Mouse (Mus musculus) lung, postnatal 0 days (tissue): ENCODE results near the gene Ntrk3.

Experiments
- CTCF ChIP-seq: IDR thresholded peaks from 2 replicates; pipeline ENCODE4 v1.5.1; 2016; ENCODE audit warnings: antibody characterized with exemption, mild to moderate bottlenecking
- EP300 ChIP-seq: IDR thresholded peaks from 2 replicates; pipeline ENCODE4 v1.6.1; 2016; ENCODE audit warnings: antibody characterized with exemption, mild to moderate bottlenecking, control low read depth

- TF ChIP-seq CTCF (no peak), EP300 (no peak)
Observed at GRCm38 (mm10) chr7:78719795-78720460, 17.9 kb downstream of the Ntrk3 start.
